Mouse (Mus musculus): ENCODE results near the gene Resf1. TPM values are rescaled to one million over a fixed set of nuclear protein-coding genes. Genes with fewer than 3 reads are reported as not detected.
"Not testable (repeated sequence)": the region's sequence is repeated elsewhere in the genome, so short reads cannot be mapped to it uniquely, and the experiment has no call there.

Resf1 gene
- polyA plus RNA-seq, 1 experiment from 2014 or later, result 45.3 TPM

GRCm38 (mm10) chr6:149311778-149312177 is 2.6 kb downstream of the Resf1 start:
- Histone ChIP-seq H3K27ac (no peak overlapping the region), H3K4me1 (peaks cover 17% of the 10 kb centered on the region), H3K4me3 (no peak overlapping the region), H3K9ac (no peak overlapping the region), H3K36me3 (ENCODE audit: poor library complexity, severe bottlenecking) (peaks cover 41% of the 10 kb centered on the region), H3K9me3 (replicated peaks) (no peaks in the 10 kb centered on the region), H3K27me3 (no peaks in the 10 kb centered on the region), H3K4me2 (no peak overlapping the region)
- ATAC-seq, result no peak
- WGBS, result 88% methylated on average over 1 of the region's 1 CpGs

GRCm38 (mm10) chr6:149312221-149312620 is 3.0 kb downstream of the Resf1 start:
- WGBS, result 74% methylated on average over 1 of the region's 1 CpGs
- Histone ChIP-seq H3K36me3 (ENCODE audit: poor library complexity, severe bottlenecking) (peaks cover 42% of the 10 kb centered on the region), H3K4me2 (no peak overlapping the region), H3K9ac (no peak overlapping the region), H3K9me3 (replicated peaks) (no peaks in the 10 kb centered on the region), H3K27me3 (no peaks in the 10 kb centered on the region), H3K4me3 (no peak overlapping the region), H3K27ac (no peak overlapping the region), H3K4me1 (peaks cover 17% of the 10 kb centered on the region)
- no peak for ATAC-seq

- H3K4me1 ChIP-seq, result peaks cover 17% of the 10 kb centered on the region
- 70% methylated on average over 2 of the region's 2 CpGs for WGBS
- no peak overlapping the region for H3K27ac ChIP-seq
- no peaks in the 10 kb centered on the region for H3K9me3 ChIP-seq (replicated peaks)
- H3K36me3 ChIP-seq (ENCODE audit: poor library complexity, severe bottlenecking), result peaks cover 60% of the 10 kb centered on the region
- no peak overlapping the region for H3K9ac ChIP-seq
- ATAC-seq, result no peak
- no peak overlapping the region for H3K4me2 ChIP-seq
- H3K27me3 ChIP-seq, result no peaks in the 10 kb centered on the region
- no peak overlapping the region for H3K4me3 ChIP-seq
Measured at GRCm38 (mm10) chr6:149314918-149315317, 5.7 kb downstream of the Resf1 start.

GRCm38 (mm10) chr6:149323523-149324241 is 14.5 kb downstream of the Resf1 start:
- H3K4me1 ChIP-seq, result no peaks in the 10 kb centered on the region
- WGBS, result 95% methylated on average over 4 of the region's 4 CpGs
- no peaks in the 10 kb centered on the region for H3K9me3 ChIP-seq (replicated peaks)
- no peak overlapping the region for H3K27ac ChIP-seq
- no peak overlapping the region for H3K4me2 ChIP-seq
- no peaks in the 10 kb centered on the region for H3K27me3 ChIP-seq
- H3K36me3 ChIP-seq (ENCODE audit: poor library complexity, severe bottlenecking), result peaks cover 83% of the 10 kb centered on the region
- no peak overlapping the region for H3K4me3 ChIP-seq
- no peak overlapping the region for H3K9ac ChIP-seq
- ATAC-seq, result no peak

GRCm38 (mm10) chr6:149324242-149324633 is 15.0 kb downstream of the Resf1 start:
- no peak for ATAC-seq
- Histone ChIP-seq H3K4me1 (no peaks in the 10 kb centered on the region), H3K4me3 (no peak overlapping the region), H3K36me3 (ENCODE audit: poor library complexity, severe bottlenecking) (peaks cover 86% of the 10 kb centered on the region), H3K9ac (no peak overlapping the region), H3K9me3 (replicated peaks) (no peaks in the 10 kb centered on the region), H3K27ac (no peak overlapping the region), H3K4me2 (no peak overlapping the region), H3K27me3 (no peaks in the 10 kb centered on the region)
- WGBS, result 94% methylated on average over 6 of the region's 6 CpGs

GRCm38 (mm10) chr6:149329071-149329470 is 19.9 kb downstream of the Resf1 start:
- H3K36me3 ChIP-seq (ENCODE audit: poor library complexity, severe bottlenecking), result peaks cover 83% of the 10 kb centered on the region
- H3K9me3 ChIP-seq (replicated peaks), result no peaks in the 10 kb centered on the region
- no peak overlapping the region for H3K9ac ChIP-seq
- H3K4me2 ChIP-seq, result no peak overlapping the region
- H3K27ac ChIP-seq, result no peak overlapping the region
- no peak for ATAC-seq
- no peak overlapping the region for H3K4me3 ChIP-seq
- WGBS, result 92% methylated on average over 4 of the region's 4 CpGs
- no peaks in the 10 kb centered on the region for H3K4me1 ChIP-seq
- H3K27me3 ChIP-seq, result no peaks in the 10 kb centered on the region

- Histone ChIP-seq H3K36me3 (ENCODE audit: poor library complexity, severe bottlenecking) (peaks cover 88% of the 10 kb centered on the region), H3K4me3 (no peak overlapping the region), H3K4me2 (no peak overlapping the region), H3K27ac (no peak overlapping the region), H3K9ac (no peak overlapping the region), H3K9me3 (replicated peaks) (no peaks in the 10 kb centered on the region), H3K4me1 (no peaks in the 10 kb centered on the region), H3K27me3 (no peaks in the 10 kb centered on the region)
- ATAC-seq, result no peak
- 83% methylated on average over 1 of the region's 1 CpGs for WGBS
Measured at GRCm38 (mm10) chr6:149330332-149330731, 21.1 kb downstream of the Resf1 start.

- WGBS, result 96% methylated on average over 2 of the region's 2 CpGs
- Histone ChIP-seq H3K4me2 (no peak overlapping the region), H3K9ac (no peak overlapping the region), H3K4me1 (no peaks in the 10 kb centered on the region), H3K9me3 (replicated peaks) (no peaks in the 10 kb centered on the region), H3K27me3 (no peaks in the 10 kb centered on the region), H3K36me3 (ENCODE audit: poor library complexity, severe bottlenecking) (peaks cover 80% of the 10 kb centered on the region), H3K27ac (no peak overlapping the region), H3K4me3 (no peak overlapping the region)
- no peak for ATAC-seq
Measured at GRCm38 (mm10) chr6:149333036-149333435, 23.8 kb downstream of the Resf1 start.

GRCm38 (mm10) chr6:149337990-149338389 is 28.8 kb downstream of the Resf1 start:
- no peak overlapping the region for H3K27ac ChIP-seq
- H3K4me1 ChIP-seq, result no peaks in the 10 kb centered on the region
- no peak for ATAC-seq
- no peak overlapping the region for H3K4me3 ChIP-seq
- H3K36me3 ChIP-seq (ENCODE audit: poor library complexity, severe bottlenecking), result peaks cover 44% of the 10 kb centered on the region
- no peak overlapping the region for H3K9ac ChIP-seq
- no peaks in the 10 kb centered on the region for H3K27me3 ChIP-seq
- H3K9me3 ChIP-seq (replicated peaks), result peaks cover 8% of the 10 kb centered on the region; the same call in 1 of the 2 replicates
- no peak overlapping the region for H3K4me2 ChIP-seq

- H3K27me3 ChIP-seq, result no peaks in the 10 kb centered on the region
- H3K4me2 ChIP-seq, result no peak overlapping the region
- WGBS, result 92% methylated on average over 1 of the region's 1 CpGs
- no peak overlapping the region for H3K9ac ChIP-seq
- peaks cover 8% of the 10 kb centered on the region; the same call in 1 of the 2 replicates for H3K9me3 ChIP-seq (replicated peaks)
- peaks cover 38% of the 10 kb centered on the region for H3K36me3 ChIP-seq (ENCODE audit: poor library complexity, severe bottlenecking)
- no peak overlapping the region for H3K4me3 ChIP-seq
- ATAC-seq, result no peak
- no peak overlapping the region for H3K27ac ChIP-seq
- H3K4me1 ChIP-seq, result no peaks in the 10 kb centered on the region
Measured at GRCm38 (mm10) chr6:149338622-149339021, 29.4 kb downstream of the Resf1 start.

GRCm38 (mm10) chr6:149343802-149344201 is 34.6 kb downstream of the Resf1 start:
- Histone ChIP-seq H3K9ac (no peak overlapping the region), H3K27ac (no peak overlapping the region), H3K4me1 (no peaks in the 10 kb centered on the region), H3K36me3 (ENCODE audit: poor library complexity, severe bottlenecking) (peaks cover 3% of the 10 kb centered on the region; the same call in 1 of the 2 replicates), H3K27me3 (no peaks in the 10 kb centered on the region), H3K4me3 (no peak overlapping the region), H3K4me2 (no peak overlapping the region), H3K9me3 (replicated peaks) (peaks cover 8% of the 10 kb centered on the region; the same call in 1 of the 2 replicates)
- ATAC-seq, result no peak
- WGBS, result 74% methylated on average over 2 of the region's 2 CpGs

- ATAC-seq, result no peak
- no peak overlapping the region for H3K4me3 ChIP-seq
- H3K9ac ChIP-seq, result no peak overlapping the region
- no peaks in the 10 kb centered on the region for H3K4me1 ChIP-seq
- peaks cover 3% of the 10 kb centered on the region; the same call in 1 of the 2 replicates for H3K36me3 ChIP-seq (ENCODE audit: poor library complexity, severe bottlenecking)
- H3K27ac ChIP-seq, result no peak overlapping the region
- peaks cover 8% of the 10 kb centered on the region; the same call in 1 of the 2 replicates for H3K9me3 ChIP-seq (replicated peaks)
- no peak overlapping the region for H3K4me2 ChIP-seq
- no peaks in the 10 kb centered on the region for H3K27me3 ChIP-seq
Measured at GRCm38 (mm10) chr6:149344372-149344771, 35.2 kb downstream of the Resf1 start.

- 87% methylated on average over 6 of the region's 6 CpGs for WGBS
- H3K27ac ChIP-seq; ATAC-seq; H3K4me2 ChIP-seq; H3K27me3 ChIP-seq; H3K4me3 ChIP-seq; H3K36me3 ChIP-seq (ENCODE audit: poor library complexity, severe bottlenecking); H3K4me1 ChIP-seq; H3K9me3 ChIP-seq (replicated peaks); H3K9ac ChIP-seq: not testable (repeated sequence)
Measured at GRCm38 (mm10) chr6:149348211-149348610, 39.0 kb downstream of the Resf1 start.

Data from forebrain, embryonic 13.5 days (tissue).